Mouse (Mus musculus) liver, embryonic 14.5 days (tissue): ENCODE results near the gene Cacna2d2.

Experiments used
- CTCF ChIP-seq: IDR thresholded peaks from 2 replicates; pipeline ENCODE4 v1.5.1; 2016; ENCODE audit warnings: antibody characterized with exemption, low read depth, control low read depth
- EP300 ChIP-seq: IDR thresholded peaks from 2 replicates; pipeline ENCODE4 v1.6.1; 2016; ENCODE audit warnings: antibody characterized with exemption, low read depth

- TF ChIP-seq CTCF: peak; percentile 76
- TF ChIP-seq EP300: no peak
Measured at GRCm38 (mm10) chr9:107355870-107356765, 43.3 kb upstream of the Cacna2d2 start.
